Mouse (Mus musculus) C2C12 (cell line): ENCODE measurements at regions not wholly inside any gene's neighbourhood (a gene's known extent, or its start where the extent isn't known, plus 50 kb on each side); places are given as distances from the start of the nearest gene placed in this dataset.

Experiments
- CEBPB ChIP-seq: IDR thresholded peaks from one replicate; pipeline ENCODE4 v1.6.1; 2011; ENCODE audit warnings: low read depth, mild to moderate bottlenecking, control low read depth, moderate library complexity
- CTCF ChIP-seq: IDR thresholded peaks from one replicate; pipeline ENCODE4 v1.5.1; 2011; ENCODE audit not compliant: control insufficient read depth, insufficient read depth, insufficient read length

DNA sequence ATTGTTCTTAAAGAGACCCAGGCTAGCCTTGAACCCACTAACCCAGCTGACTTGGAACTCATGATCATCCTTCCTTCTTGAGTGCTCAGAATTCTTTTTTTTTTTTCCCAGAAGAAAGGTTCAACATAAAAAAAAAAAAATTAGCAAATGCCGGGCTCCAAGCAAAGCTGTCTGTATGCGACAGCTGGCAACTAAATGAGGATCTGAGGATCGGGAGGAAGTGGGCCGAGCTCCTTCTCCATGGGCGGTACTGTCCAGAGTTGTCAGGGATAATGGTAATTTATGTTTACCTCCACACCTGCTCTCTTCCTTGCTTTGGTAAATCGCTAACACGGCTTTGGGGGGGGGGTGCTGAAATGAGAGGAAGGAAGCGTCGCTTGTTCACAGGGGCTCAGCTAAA is 2429.9 kb upstream of the 5930422O12Rik start:
- no peak for TF ChIP-seq CTCF
- no peak for TF ChIP-seq CEBPB
